19 mouse cellular contexts compared by ENCODE assay signal in the genomic region with DNA sequence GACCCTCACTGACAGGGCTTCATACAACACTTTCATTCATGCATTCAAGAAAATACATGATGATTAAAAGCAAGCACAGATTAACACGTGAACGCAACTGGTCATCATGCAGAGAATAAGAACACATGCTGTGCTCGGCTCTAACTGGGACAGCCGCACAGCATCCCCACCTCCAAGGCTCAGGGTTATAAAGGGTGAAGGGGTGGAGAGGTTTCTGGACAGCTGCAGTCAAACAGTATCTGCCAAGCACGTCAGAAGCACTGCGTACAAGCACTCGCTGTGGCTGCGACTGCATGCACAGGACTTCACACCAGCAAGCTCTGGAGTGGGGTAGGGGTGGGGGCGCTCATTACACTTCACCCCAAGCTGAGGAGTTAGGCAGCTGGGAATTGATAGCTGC. TPM values are rescaled to one million over a fixed set of nuclear protein-coding genes. Genes with fewer than 3 reads are reported as not detected.
A peak's percentile ranks its signal among the peaks of the same experiment; 100 is the strongest.
DNase-seq lines count a peak whose midpoint lies in the region; ATAC-seq and TF ChIP-seq lines count a peak whose summit lies in the region.
"Had no signal": no experiment of that assay in that cellular context is flagged by ENCODE, and none has a peak within 500 bp of the region (broad histone marks: within the 10 kb centered on the region; RNA-seq: fewer than 3 reads in every experiment).

No protein-coding gene starts in this region.

- no peak for ATAC-seq in forebrain, embryonic 11.5 days (replicated peaks; ENCODE audit: low FRiP score)
- no peak for ATAC-seq in forebrain, embryonic 12.5 days (ENCODE audit: low FRiP score)
- ATAC-seq in liver, embryonic 13.5 days (ENCODE audit: low read depth): 0 out of 2 replicates have a peak, but pooled peaks have one; percentile 21
- ATAC-seq: CD4-positive, CD25-positive, alpha-beta regulatory T cell, adult 4 months; forebrain, embryonic 14.5 days had no signal

- peaks cover 8% of the 10 kb centered on the region for H3K4me1 ChIP-seq in forebrain, embryonic 11.5 days (replicated peaks; ENCODE audit: control insufficient read depth, insufficient read depth, low read length)
- H3K4me1 ChIP-seq in forebrain, embryonic 12.5 days: peaks cover 22% of the 10 kb centered on the region
- peaks cover 42% of the 10 kb centered on the region for H3K4me1 ChIP-seq in liver, adult 2 months (ENCODE audit: control insufficient read depth, insufficient read depth, low read length)
- H3K4me1 ChIP-seq in liver, embryonic 13.5 days (replicated peaks): peaks cover 32% of the 10 kb centered on the region

- 71% methylated on average over 9 of the region's 9 CpGs for WGBS in forebrain, embryonic 11.5 days
- WGBS in forebrain, embryonic 12.5 days: 73% methylated on average over 9 of the region's 9 CpGs
- 22% methylated on average over 9 of the region's 9 CpGs for WGBS in liver, adult 2 months
- WGBS in liver, embryonic 13.5 days (ENCODE audit: insufficient replicate concordance): 76% methylated on average over 9 of the region's 9 CpGs

- peak; percentile 41 for DNase-seq in forebrain, embryonic 11.5 days (ENCODE audit: low spot score)
- DNase-seq in liver, adult 2 months (ENCODE audit: extremely low read depth, low read depth, low spot score): peak; percentile 79
- no peak for DNase-seq in liver
- DNase-seq in liver, embryonic 13.5 days: no peak
- no peak for DNase-seq in left cerebral cortex, postnatal 36 days (ENCODE audit: low spot score in 2 of 2)
- DNase-seq in ovary, adult 18-20 months (ENCODE audit: low spot score): no peak
- DNase-seq: adrenal gland, postnatal 25 days; cerebellum, adult 8-10 months; kidney, postnatal 4 days; right cerebral cortex, postnatal 25 days; spleen, adult 18-20 months had no signal

- no peak overlapping the region for H3K4me2 ChIP-seq in forebrain, embryonic 11.5 days (ENCODE audit: low read depth, low read length, severe bottlenecking)
- H3K4me2 ChIP-seq in forebrain, embryonic 12.5 days: no peak overlapping the region
- H3K4me2 ChIP-seq in liver, embryonic 13.5 days: peak overlapping the region; percentile 19; the same call in 1 of the 2 replicates
- H3K4me2 ChIP-seq: kidney, embryonic 15.5 days; neural tube, embryonic 15.5 days had no signal

- peaks cover 7% of the 10 kb centered on the region; the same call in 1 of the 2 replicates for H3K79me2 ChIP-seq in liver, adult 2 months (ENCODE audit: control insufficient read depth, insufficient read depth, low read length)

- no peak overlapping the region for H3K9ac ChIP-seq in forebrain, embryonic 11.5 days (ENCODE audit: low read length)
- no peak overlapping the region for H3K9ac ChIP-seq in forebrain, embryonic 12.5 days
- peak overlapping the region; percentile 51 for H3K9ac ChIP-seq in liver, adult 2 months (ENCODE audit: low read depth, low read length)
- H3K9ac ChIP-seq in liver, embryonic 13.5 days: no peak overlapping the region
- H3K9ac ChIP-seq: kidney, embryonic 15.5 days; liver, embryonic 14.5 days; neural tube, embryonic 15.5 days had no signal

- intact Hi-C loops in left cerebral cortex, postnatal 36 days (cut with DNase I): no loop called here

- H3K27ac ChIP-seq in forebrain, embryonic 11.5 days (ENCODE audit: low read depth, low read length): no peak overlapping the region
- no peak overlapping the region for H3K27ac ChIP-seq in forebrain, embryonic 12.5 days
- peak overlapping the region; percentile 90 for H3K27ac ChIP-seq in liver, adult 2 months (replicated peaks; ENCODE audit: insufficient read depth, low read depth, low read length)
- no peak overlapping the region; the same call in 1 of the 2 replicates for H3K27ac ChIP-seq in liver, embryonic 13.5 days
- H3K27ac ChIP-seq: heart, embryonic 10.5 days; liver, embryonic 14.5 days; midbrain, embryonic 10.5 days; neural tube, embryonic 15.5 days had no signal

- no peak for TF ChIP-seq POLR2A in liver, adult 2 months (IDR thresholded peaks at IDR 0.05; ENCODE audit: extremely low read depth, insufficient read depth, low read length)

- no peak overlapping the region for H3K4me3 ChIP-seq in forebrain, embryonic 11.5 days (ENCODE audit: low read depth, low read length)
- H3K4me3 ChIP-seq in forebrain, embryonic 12.5 days (replicated peaks): no peak overlapping the region
- no peak overlapping the region for H3K4me3 ChIP-seq in liver, adult 2 months (ENCODE audit: insufficient read depth, low read depth, low read length)
- no peak overlapping the region for H3K4me3 ChIP-seq in liver, embryonic 13.5 days (replicated peaks)
- H3K4me3 ChIP-seq: heart, embryonic 10.5 days; kidney, embryonic 15.5 days; midbrain, embryonic 10.5 days; neural tube, embryonic 15.5 days had no signal

- no peaks in the 10 kb centered on the region for H3K27me3 ChIP-seq in forebrain, embryonic 11.5 days (ENCODE audit: control insufficient read depth, insufficient read depth, low read length)
- H3K27me3 ChIP-seq in forebrain, embryonic 12.5 days: no peaks in the 10 kb centered on the region
- no peaks in the 10 kb centered on the region for H3K27me3 ChIP-seq in liver, adult 2 months (ENCODE audit: control insufficient read depth, insufficient read depth, low read length)
- no peaks in the 10 kb centered on the region for H3K27me3 ChIP-seq in liver, embryonic 13.5 days
- H3K27me3 ChIP-seq: kidney, embryonic 15.5 days; neural tube, embryonic 15.5 days had no signal

- TF ChIP-seq CTCF in liver, adult 2 months (IDR thresholded peaks at IDR 0.05; ENCODE audit: low read depth, low read length): no peak

- H3K9me3 ChIP-seq in forebrain, embryonic 11.5 days (ENCODE audit: control insufficient read depth, low read length): no peaks in the 10 kb centered on the region
- H3K9me3 ChIP-seq in forebrain, embryonic 12.5 days: no peaks in the 10 kb centered on the region
- H3K9me3 ChIP-seq in liver, embryonic 13.5 days (replicated peaks): no peaks in the 10 kb centered on the region
- H3K9me3 ChIP-seq: heart, embryonic 10.5 days; kidney, embryonic 15.5 days; midbrain, embryonic 10.5 days; neural tube, embryonic 15.5 days had no signal

- no peaks in the 10 kb centered on the region for H3K36me3 ChIP-seq in forebrain, embryonic 11.5 days (ENCODE audit: control insufficient read depth, insufficient read depth, low read length)
- H3K36me3 ChIP-seq in forebrain, embryonic 12.5 days (replicated peaks): peaks cover 13% of the 10 kb centered on the region
- peaks cover 8% of the 10 kb centered on the region; the same call in 1 of the 2 replicates for H3K36me3 ChIP-seq in liver, adult 2 months (ENCODE audit: control insufficient read depth, insufficient read depth, low read length)
- H3K36me3 ChIP-seq in liver, embryonic 13.5 days: peaks cover 27% of the 10 kb centered on the region

RNA-seq across cellular contexts. Expression of a gene that starts 40.9 kb away (rescaled TPM):
- polyA plus RNA-seq in forebrain, embryonic 11.5 days (2014; fragmentation: Nextera tagmentation; extraction: Ambion mirVana): 12.2 and 12.8 TPM in 2 replicates
- polyA plus RNA-seq in forebrain, embryonic 12.5 days (2016; fragmentation: Nextera tagmentation; extraction: Ambion mirVana): 14.8 and 16.1 TPM in 2 replicates
- 18.3 and 19.9 TPM in 2 replicates for total RNA-seq in liver, adult 2 months (2014; rRNA removed)
- polyA plus RNA-seq in liver, adult 2 months (2012; rRNA removed): 11.4 and 12.2 TPM in 2 replicates
- 8.9 and 9.0 TPM in 2 replicates for polyA plus RNA-seq in liver, embryonic 13.5 days (2015; fragmentation: Nextera tagmentation; extraction: Ambion mirVana)
- total RNA-seq in left cerebral cortex, postnatal 36 days (2021): 10 to 100 TPM; 50.2 to 54.0 TPM

Comparison
In these comparisons a context has a peak if more than half of its experiments do, and no peak if none do; other contexts are left out.
1. DNase-seq: peak in forebrain, embryonic 11.5 days (single experiment) and liver, adult 2 months (single experiment); none in liver (single experiment), liver, embryonic 13.5 days (single experiment), left cerebral cortex, postnatal 36 days (0 of 2) and ovary, adult 18-20 months (single experiment).